Mouse (Mus musculus) ES-E14 (cell line): ENCODE results near the gene Psat1.

Source experiments
- CHD2 ChIP-seq: IDR thresholded peaks from 2 replicates; pipeline ENCODE4 v1.6.1; 2014; ENCODE audit warnings: mild to moderate bottlenecking, low read depth, low read length, inconsistent platforms
- MAFK ChIP-seq: IDR thresholded peaks from 2 replicates; pipeline ENCODE4 v1.6.1; 2014; ENCODE audit warnings: mild to moderate bottlenecking, low read depth, low read length, inconsistent platforms; ENCODE audit not compliant: insufficient read depth
- ZC3H11A ChIP-seq: IDR thresholded peaks from 2 replicates; pipeline ENCODE4 v1.6.1; 2012; ENCODE audit warnings: low read depth, mild to moderate bottlenecking, inconsistent platforms, low read length, borderline replicate concordance
- ZNF384 ChIP-seq: IDR thresholded peaks from 2 replicates; pipeline ENCODE4 v1.6.1; 2012; ENCODE audit warnings: low read depth, low read length, inconsistent platforms

DNA sequence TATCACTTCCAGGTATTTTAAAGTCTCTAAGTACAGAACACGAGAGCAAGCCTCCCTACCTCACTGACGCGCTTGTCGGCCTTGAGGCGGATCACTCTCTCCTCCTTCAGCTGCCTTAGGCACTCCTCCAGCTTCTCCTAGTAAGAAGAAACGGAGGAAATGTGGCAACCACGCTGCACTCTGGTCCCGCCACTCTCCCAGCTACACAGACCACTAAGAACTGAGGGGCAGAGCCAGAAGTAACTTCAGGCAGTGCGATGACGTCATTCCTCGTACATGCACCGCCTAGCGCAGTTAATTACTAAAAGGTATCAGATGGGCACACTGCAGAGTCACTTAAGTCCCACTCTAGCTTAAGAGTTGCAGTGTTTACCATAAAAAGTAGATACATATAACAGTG, 15.2 kb upstream of the Psat1 start:
- TF ChIP-seq ZC3H11A (no peak), MAFK (no peak), ZNF384 (no peak), CHD2 (no peak)
